Mouse (Mus musculus): Measurements from ENCODE around the gene 3110082I17Rik. TPM values are rescaled to one million over a fixed set of nuclear protein-coding genes. Genes with fewer than 3 reads are reported as not detected.

The 3110082I17Rik gene
- polyA plus RNA-seq, 1 experiment from 2014 or later: 15.5 TPM

GRCm38 (mm10) chr5:139434940-139435339 lies 25.4 kb downstream of the 3110082I17Rik start:
- Histone ChIP-seq H3K27ac (no peak overlapping the region), H3K36me3 (no peaks in the 10 kb centered on the region), H3K4me2 (no peak overlapping the region), H3K9me3 (replicated peaks) (no peaks in the 10 kb centered on the region), H3K9ac (no peak overlapping the region), H3K27me3 (0 out of 2 replicates have a peak, but pooled peaks cover 2% of the 10 kb centered on the region), H3K4me3 (no peak overlapping the region), H3K4me1 (replicated peaks) (peaks cover 5% of the 10 kb centered on the region)
- 67% methylated on average over 8 of the region's 8 CpGs for WGBS
- no peak for ATAC-seq (replicated peaks; ENCODE audit: insufficient number of reproducible peaks, insufficient read depth, low FRiP score, low read depth)

GRCm38 (mm10) chr5:139433842-139434568 lies 26.3 kb downstream of the 3110082I17Rik start:
- no peaks in the 10 kb centered on the region for H3K36me3 ChIP-seq
- H3K27ac ChIP-seq: no peak overlapping the region
- H3K4me2 ChIP-seq: no peak overlapping the region
- H3K4me3 ChIP-seq: no peak overlapping the region
- H3K9me3 ChIP-seq (replicated peaks): no peaks in the 10 kb centered on the region
- ATAC-seq (replicated peaks; ENCODE audit: insufficient number of reproducible peaks, insufficient read depth, low FRiP score, low read depth): no peak
- H3K4me1 ChIP-seq (replicated peaks): peaks cover 14% of the 10 kb centered on the region
- H3K9ac ChIP-seq: no peak overlapping the region
- H3K27me3 ChIP-seq: 0 out of 2 replicates have a peak, but pooled peaks cover 7% of the 10 kb centered on the region
- WGBS: 67% methylated on average over 9 of the region's 9 CpGs

- WGBS: 72% methylated on average over 7 of the region's 7 CpGs
- Histone ChIP-seq H3K4me1 (replicated peaks) (peaks cover 23% of the 10 kb centered on the region), H3K9me3 (replicated peaks) (no peaks in the 10 kb centered on the region), H3K36me3 (no peaks in the 10 kb centered on the region), H3K4me3 (no peak overlapping the region), H3K4me2 (no peak overlapping the region), H3K27me3 (peaks cover 7% of the 10 kb centered on the region; the same call in 1 of the 2 replicates), H3K9ac (no peak overlapping the region), H3K27ac (no peak overlapping the region)
- no peak for ATAC-seq (replicated peaks; ENCODE audit: insufficient number of reproducible peaks, insufficient read depth, low FRiP score, low read depth)
Observed at GRCm38 (mm10) chr5:139432747-139433508, 27.4 kb downstream of the 3110082I17Rik start.

- Histone ChIP-seq H3K9ac (no peak overlapping the region), H3K36me3 (no peaks in the 10 kb centered on the region), H3K27ac (no peak overlapping the region), H3K4me1 (replicated peaks) (peaks cover 25% of the 10 kb centered on the region), H3K4me3 (no peak overlapping the region), H3K27me3 (peaks cover 7% of the 10 kb centered on the region; the same call in 1 of the 2 replicates), H3K4me2 (no peak overlapping the region), H3K9me3 (replicated peaks) (no peaks in the 10 kb centered on the region)
- no peak for ATAC-seq (replicated peaks; ENCODE audit: insufficient number of reproducible peaks, insufficient read depth, low FRiP score, low read depth)
- 83% methylated on average over 6 of the region's 6 CpGs for WGBS
Observed at GRCm38 (mm10) chr5:139432333-139432732, 28.0 kb downstream of the 3110082I17Rik start.

GRCm38 (mm10) chr5:139429818-139430341 lies 30.4 kb downstream of the 3110082I17Rik start:
- H3K36me3 ChIP-seq: no peaks in the 10 kb centered on the region
- H3K27me3 ChIP-seq: peaks cover 19% of the 10 kb centered on the region; the same call in 1 of the 2 replicates
- H3K4me1 ChIP-seq (replicated peaks): peaks cover 25% of the 10 kb centered on the region
- no peaks in the 10 kb centered on the region for H3K9me3 ChIP-seq (replicated peaks)
- no peak for ATAC-seq (replicated peaks; ENCODE audit: insufficient number of reproducible peaks, insufficient read depth, low FRiP score, low read depth)
- H3K4me2 ChIP-seq: no peak overlapping the region
- no peak overlapping the region for H3K4me3 ChIP-seq
- WGBS: 36% methylated on average over 12 of the region's 12 CpGs
- no peak overlapping the region for H3K9ac ChIP-seq
- no peak overlapping the region for H3K27ac ChIP-seq

GRCm38 (mm10) chr5:139427989-139428388 lies 32.3 kb downstream of the 3110082I17Rik start:
- Histone ChIP-seq H3K36me3 (no peaks in the 10 kb centered on the region), H3K4me2 (no peak overlapping the region), H3K9me3 (replicated peaks) (no peaks in the 10 kb centered on the region), H3K9ac (no peak overlapping the region), H3K27ac (no peak overlapping the region), H3K4me1 (replicated peaks) (peaks cover 32% of the 10 kb centered on the region), H3K27me3 (peaks cover 24% of the 10 kb centered on the region; the same call in 1 of the 2 replicates), H3K4me3 (no peak overlapping the region)
- ATAC-seq (replicated peaks; ENCODE audit: insufficient number of reproducible peaks, insufficient read depth, low FRiP score, low read depth): peak; percentile 66; the same call in 1 of the 2 replicates
- 49% methylated on average over 9 of the region's 9 CpGs for WGBS

- Histone ChIP-seq H3K9me3 (replicated peaks) (no peaks in the 10 kb centered on the region), H3K4me3 (no peak overlapping the region), H3K4me1 (replicated peaks) (peaks cover 36% of the 10 kb centered on the region), H3K27me3 (peaks cover 24% of the 10 kb centered on the region), H3K9ac (no peak overlapping the region), H3K36me3 (no peaks in the 10 kb centered on the region), H3K27ac (no peak overlapping the region), H3K4me2 (no peak overlapping the region)
- 85% methylated on average over 9 of the region's 9 CpGs for WGBS
- ATAC-seq (replicated peaks; ENCODE audit: insufficient number of reproducible peaks, insufficient read depth, low FRiP score, low read depth): no peak
Observed at GRCm38 (mm10) chr5:139427001-139427400, 33.3 kb downstream of the 3110082I17Rik start.

- no peak overlapping the region for H3K9ac ChIP-seq
- H3K27ac ChIP-seq: no peak overlapping the region
- whole genome bisulfite sequencing: 66% methylated on average over 9 of the region's 9 CpGs
- H3K4me2 ChIP-seq: no peak overlapping the region
- no peaks in the 10 kb centered on the region for H3K36me3 ChIP-seq
- no peak for ATAC-seq (replicated peaks; ENCODE audit: insufficient number of reproducible peaks, insufficient read depth, low FRiP score, low read depth)
- peaks cover 33% of the 10 kb centered on the region for H3K27me3 ChIP-seq
- H3K4me1 ChIP-seq (replicated peaks): peaks cover 37% of the 10 kb centered on the region
- no peak overlapping the region for H3K4me3 ChIP-seq
- no peaks in the 10 kb centered on the region for H3K9me3 ChIP-seq (replicated peaks)
Observed at GRCm38 (mm10) chr5:139425198-139425597, 35.1 kb downstream of the 3110082I17Rik start.

- WGBS: 52% methylated on average over 21 of the region's 21 CpGs
- no peak within 1 kb of the TSS for H3K27ac ChIP-seq
- no peak for ATAC-seq (replicated peaks; ENCODE audit: insufficient number of reproducible peaks, insufficient read depth, low FRiP score, low read depth)
- H3K27me3 ChIP-seq: peaks cover 29% of the 10 kb centered on the region
- peak within 1 kb of the TSS; percentile 50 for H3K4me2 ChIP-seq
- no peaks in the 10 kb centered on the region for H3K36me3 ChIP-seq
- H3K4me1 ChIP-seq (replicated peaks): peaks cover 32% of the 10 kb centered on the region
- H3K9ac ChIP-seq: peak within 1 kb of the TSS; percentile 30
- H3K4me3 ChIP-seq: peak within 1 kb of the TSS; percentile 37
- H3K9me3 ChIP-seq (replicated peaks): no peaks in the 10 kb centered on the region
Observed at GRCm38 (mm10) chr5:139423026-139423865, 37.1 kb downstream of the 3110082I17Rik start, which contains the start of gene Gper1. TSS of gene Gper1 (plus strand) at chr5:139423151.

- peaks cover 32% of the 10 kb centered on the region for H3K27me3 ChIP-seq
- no peak overlapping the region; the same call in 1 of the 2 replicates for H3K4me2 ChIP-seq
- WGBS: 8% methylated on average over 3 of the region's 3 CpGs
- no peaks in the 10 kb centered on the region for H3K36me3 ChIP-seq
- H3K4me1 ChIP-seq (replicated peaks): peaks cover 32% of the 10 kb centered on the region
- no peak overlapping the region for H3K9ac ChIP-seq
- peak; percentile 63 for ATAC-seq (replicated peaks; ENCODE audit: insufficient number of reproducible peaks, insufficient read depth, low FRiP score, low read depth)
- H3K27ac ChIP-seq: peak overlapping the region; percentile 25; the same call in 1 of the 2 replicates
- H3K4me3 ChIP-seq: no peak overlapping the region
- H3K9me3 ChIP-seq (replicated peaks): no peaks in the 10 kb centered on the region; the same call in 1 of the 2 replicates
Observed at GRCm38 (mm10) chr5:139418633-139419032, 41.7 kb downstream of the 3110082I17Rik start.

Measured in heart, embryonic 15.5 days (tissue).